Mouse (Mus musculus) brain, embryonic 14.5 days (tissue): ENCODE results near the gene Msi2. TPM values are rescaled to one million over a fixed set of nuclear protein-coding genes. Genes with fewer than 3 reads are reported as not detected.

ENCODE experiments used
- DNase-seq: peaks from one replicate; pipeline ENCODE4 v3.0.0-alpha.2; 2011; ENCODE audit warnings: low read depth
- CTCF ChIP-seq: fragments of 200-500 bp; IDR thresholded peaks from 2 replicates; pipeline ENCODE4 v1.5.1; 2012; ENCODE audit warnings: inconsistent platforms, mild to moderate bottlenecking, moderate library complexity, borderline replicate concordance; ENCODE audit not compliant: insufficient read depth, insufficient read length; ENCODE audit errors: extremely low read depth
- POLR2A ChIP-seq: fragments of 200-500 bp; IDR thresholded peaks from 2 replicates; pipeline ENCODE4 v1.6.1; 2012; ENCODE audit warnings: mild to moderate bottlenecking, inconsistent platforms, borderline replicate concordance; ENCODE audit not compliant: poor library complexity, insufficient read depth, insufficient read length, severe bottlenecking; ENCODE audit errors: extremely low read depth
- polyA plus RNA-seq: library from polyadenylated mRNA; depleted of rRNA; stranded (reverse); fragments of >200 nt; gene quantifications from 2 replicates; pipeline ENCODE4 v1.2.3, GENCODE M21; 2012

Msi2 gene
- polyA plus RNA-seq, 1 experiment, result 90.4 TPM

- DNase-seq, result no peak
- TF ChIP-seq CTCF, result no peak
- TF ChIP-seq POLR2A, result no peak
Observed at GRCm38 (mm10) chr11:88509464-88509863, 208.8 kb downstream of the Msi2 start.

- no peak for DNase-seq
- no peak for TF ChIP-seq CTCF
- TF ChIP-seq POLR2A, result no peak
Observed at GRCm38 (mm10) chr11:88508133-88508532, 210.2 kb downstream of the Msi2 start.

- TF ChIP-seq CTCF (no peak), POLR2A (no peak)
- no peak for DNase-seq
Observed at GRCm38 (mm10) chr11:88506544-88507419, 211.5 kb downstream of the Msi2 start.

GRCm38 (mm10) chr11:88506109-88506508 is 212.2 kb downstream of the Msi2 start:
- peak; percentile 81 for DNase-seq
- TF ChIP-seq CTCF (no peak), POLR2A (no peak)

- no peak for DNase-seq
- TF ChIP-seq POLR2A (no peak), CTCF (no peak)
Observed at GRCm38 (mm10) chr11:88502566-88502965, 215.7 kb downstream of the Msi2 start.

- TF ChIP-seq POLR2A, result no peak
- TF ChIP-seq CTCF, result no peak
Observed at GRCm38 (mm10) chr11:88498491-88498890, 219.8 kb downstream of the Msi2 start.

GRCm38 (mm10) chr11:88496460-88496859 is 221.9 kb downstream of the Msi2 start:
- no peak for DNase-seq
- no peak for TF ChIP-seq CTCF
- TF ChIP-seq POLR2A, result no peak

More at GRCm38 (mm10) chr11:88498491-88498890, 219.8 kb downstream of the Msi2 start:
- DNase-seq, result no peak

GRCm38 (mm10) chr11:88495759-88496158 is 222.6 kb downstream of the Msi2 start:
- no peak for DNase-seq
- TF ChIP-seq CTCF, result no peak
- TF ChIP-seq POLR2A, result no peak

GRCm38 (mm10) chr11:88495018-88495417 is 223.3 kb downstream of the Msi2 start:
- no peak for DNase-seq
- no peak for TF ChIP-seq CTCF
- no peak for TF ChIP-seq POLR2A

GRCm38 (mm10) chr11:88493795-88494559 is 224.3 kb downstream of the Msi2 start:
- no peak for DNase-seq
- no peak for TF ChIP-seq POLR2A
- no peak for TF ChIP-seq CTCF

- no peak for TF ChIP-seq POLR2A
- no peak for TF ChIP-seq CTCF
- no peak for DNase-seq
Observed at GRCm38 (mm10) chr11:88492585-88492984, 225.7 kb downstream of the Msi2 start.

GRCm38 (mm10) chr11:88489985-88490384 is 228.3 kb downstream of the Msi2 start:
- no peak for TF ChIP-seq POLR2A
- no peak for DNase-seq

GRCm38 (mm10) chr11:88488941-88489724 is 229.2 kb downstream of the Msi2 start:
- peak; percentile 82 for DNase-seq
- TF ChIP-seq CTCF (no peak), POLR2A (no peak)
